Mouse (Mus musculus) lung, embryonic 14.5 days (tissue): ENCODE data around the gene Snapc5. TPM values are rescaled to one million over a fixed set of nuclear protein-coding genes. Genes with fewer than 3 reads are reported as not detected.

Experiments
- ATAC-seq: fragments of 200-750 bp; cut with Nextera tagmentation; 2 replicates; pipeline ENCODE4 v1.8.0; 2017; ENCODE audit warnings: mild to moderate bottlenecking, moderate TSS enrichment, moderate library complexity; ENCODE audit not compliant: insufficient read depth
- DNase-seq: peaks from one replicate; pipeline ENCODE4 v3.0.0-alpha.2; 2015
- H3K27ac ChIP-seq: fragments of 300-500 bp; sonication (generic); 2 replicates; pipeline ENCODE4 v1.5.1; 2014; ENCODE audit warnings: low read depth, mild to moderate bottlenecking, moderate library complexity
- H3K27me3 ChIP-seq: fragments of 300-500 bp; sonication (generic); 2 replicates; pipeline ENCODE4 v1.6.1; 2014; ENCODE audit warnings: low read length, control low read depth; ENCODE audit not compliant: insufficient read depth
- H3K36me3 ChIP-seq: fragments of 300-500 bp; sonication (generic); 2 replicates; pipeline ENCODE4 v1.6.1; 2014; ENCODE audit warnings: control low read depth; ENCODE audit not compliant: insufficient read depth
- H3K4me1 ChIP-seq: fragments of 300-500 bp; sonication (generic); 2 replicates; pipeline ENCODE4 v1.6.1; 2014; ENCODE audit warnings: antibody characterized with exemption, control low read depth; ENCODE audit not compliant: insufficient read depth
- H3K4me2 ChIP-seq: fragments of 300-500 bp; sonication (generic); 2 replicates; pipeline ENCODE4 v1.6.1; 2014; ENCODE audit warnings: mild to moderate bottlenecking
- H3K4me3 ChIP-seq: fragments of 300-500 bp; sonication (generic); 2 replicates; pipeline ENCODE4 v1.5.1; 2014; ENCODE audit warnings: low read depth, low read length
- H3K9ac ChIP-seq: fragments of 300-500 bp; sonication (generic); 2 replicates; pipeline ENCODE4 v1.6.1; 2014
- H3K9me3 ChIP-seq: fragments of 300-500 bp; sonication (generic); 2 replicates; pipeline ENCODE4 v1.6.1; 2016; ENCODE audit warnings: low read depth, low read length, control low read depth
- CTCF ChIP-seq: IDR thresholded peaks from 2 replicates; pipeline ENCODE4 v1.5.1; 2016; ENCODE audit warnings: antibody characterized with exemption, low read depth
- WGBS: fragments of 180-500 bp; shearing (Covaris S2); extraction: QIAGEN DNeasy Blood & Tissue Kit; methylation state at CpG from one replicate; pipeline ENCODE4 v1.1.7; 2014; 5-methylcytosine and 5-hydroxymethylcytosine counted together
- polyA plus RNA-seq: library from polyadenylated mRNA; unstranded; fragments of >200 nt; fragmentation: Nextera tagmentation; extraction: Ambion mirVana; gene quantifications from 2 replicates; pipeline ENCODE4 v1.2.1, GENCODE M21; 2014

Snapc5 gene
- polyA plus RNA-seq, 1 experiment from 2014 or later = 24.7 TPM

DNA sequence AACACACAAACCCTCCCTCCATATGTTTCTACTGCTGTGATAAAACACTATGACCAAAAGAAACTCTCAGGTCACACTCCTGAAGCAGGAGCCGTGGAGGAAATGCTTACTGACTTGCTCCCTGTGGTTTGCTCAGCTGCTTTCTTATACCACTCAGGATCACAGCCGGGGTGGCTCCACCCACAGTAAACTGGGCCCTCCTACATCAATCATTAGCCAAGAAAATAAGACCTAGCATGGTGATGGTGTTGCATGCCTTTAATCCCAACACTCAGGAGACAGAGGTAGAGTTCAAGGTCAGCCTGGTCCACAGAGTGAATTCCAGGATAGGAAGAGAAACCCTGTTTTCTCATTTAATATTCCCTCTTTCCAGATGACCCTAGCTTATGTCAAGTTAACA is 20.8 kb downstream of the Snapc5 start:
- no peak overlapping the region for H3K27ac ChIP-seq
- no peak for DNase-seq
- H3K4me1 ChIP-seq = no peaks in the 10 kb centered on the region
- H3K4me2 ChIP-seq = no peak overlapping the region
- WGBS = 59% methylated on average over 2 of the region's 2 CpGs
- TF ChIP-seq CTCF = no peak
- no peak for ATAC-seq
- H3K4me3 ChIP-seq = no peak overlapping the region
- H3K9me3 ChIP-seq = no peaks in the 10 kb centered on the region
- H3K9ac ChIP-seq = no peak overlapping the region
- peaks cover 19% of the 10 kb centered on the region; the same call in 1 of the 2 replicates for H3K36me3 ChIP-seq
- no peaks in the 10 kb centered on the region for H3K27me3 ChIP-seq

DNA sequence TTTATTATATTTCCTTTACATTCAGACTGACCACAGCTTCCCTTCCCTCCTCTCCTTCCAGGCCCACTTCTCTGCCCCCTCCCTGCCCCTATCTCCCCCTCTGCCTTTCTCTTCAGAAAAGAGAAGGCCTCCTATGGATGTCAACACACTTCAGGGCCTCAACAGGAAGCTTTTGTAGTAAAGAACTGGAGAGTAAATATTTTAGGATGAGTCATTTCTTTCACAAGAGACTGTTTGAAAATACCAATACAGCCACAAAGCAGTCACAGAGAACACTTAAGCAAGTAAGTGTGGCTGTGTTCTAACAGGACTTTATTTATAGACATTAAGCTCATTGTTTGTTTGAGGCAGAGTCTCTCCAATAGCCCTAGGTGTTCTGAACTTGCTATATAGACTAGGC is 23.3 kb downstream of the Snapc5 start:
- H3K4me3 ChIP-seq = no peak overlapping the region
- H3K27me3 ChIP-seq = no peaks in the 10 kb centered on the region
- DNase-seq (no peak), ATAC-seq (no peak)
- TF ChIP-seq CTCF = no peak
- peaks cover 33% of the 10 kb centered on the region; the same call in 1 of the 2 replicates for H3K36me3 ChIP-seq
- H3K4me1 ChIP-seq = no peaks in the 10 kb centered on the region
- H3K4me2 ChIP-seq = no peak overlapping the region
- H3K9me3 ChIP-seq = no peaks in the 10 kb centered on the region
- no peak overlapping the region for H3K9ac ChIP-seq
- no peak overlapping the region for H3K27ac ChIP-seq

DNA sequence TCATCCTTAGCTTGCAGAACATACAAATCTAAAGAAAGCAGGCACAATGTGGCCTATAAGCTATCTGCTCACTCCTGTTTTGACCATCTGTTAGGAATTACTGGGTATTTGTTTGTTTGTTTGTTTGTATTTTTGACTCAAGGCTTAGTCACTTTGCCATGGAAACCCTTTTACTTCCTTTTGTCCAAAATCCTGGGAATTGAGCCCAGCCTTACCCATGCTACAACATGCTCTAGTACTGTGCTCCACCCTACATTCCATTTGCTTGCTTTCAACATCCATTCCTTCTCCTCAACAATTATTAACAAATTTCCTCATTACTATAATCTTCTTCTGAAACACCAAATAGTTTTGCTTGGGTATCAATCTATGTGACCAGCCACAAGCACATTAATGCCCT is 23.8 kb downstream of the Snapc5 start:
- DNase-seq (no peak), ATAC-seq (no peak)
- TF ChIP-seq CTCF = no peak
- Histone ChIP-seq H3K4me2 (no peak overlapping the region), H3K4me1 (no peaks in the 10 kb centered on the region), H3K27ac (no peak overlapping the region), H3K27me3 (no peaks in the 10 kb centered on the region), H3K9ac (no peak overlapping the region), H3K4me3 (no peak overlapping the region), H3K9me3 (no peaks in the 10 kb centered on the region), H3K36me3 (peaks cover 34% of the 10 kb centered on the region; the same call in 1 of the 2 replicates)

DNA sequence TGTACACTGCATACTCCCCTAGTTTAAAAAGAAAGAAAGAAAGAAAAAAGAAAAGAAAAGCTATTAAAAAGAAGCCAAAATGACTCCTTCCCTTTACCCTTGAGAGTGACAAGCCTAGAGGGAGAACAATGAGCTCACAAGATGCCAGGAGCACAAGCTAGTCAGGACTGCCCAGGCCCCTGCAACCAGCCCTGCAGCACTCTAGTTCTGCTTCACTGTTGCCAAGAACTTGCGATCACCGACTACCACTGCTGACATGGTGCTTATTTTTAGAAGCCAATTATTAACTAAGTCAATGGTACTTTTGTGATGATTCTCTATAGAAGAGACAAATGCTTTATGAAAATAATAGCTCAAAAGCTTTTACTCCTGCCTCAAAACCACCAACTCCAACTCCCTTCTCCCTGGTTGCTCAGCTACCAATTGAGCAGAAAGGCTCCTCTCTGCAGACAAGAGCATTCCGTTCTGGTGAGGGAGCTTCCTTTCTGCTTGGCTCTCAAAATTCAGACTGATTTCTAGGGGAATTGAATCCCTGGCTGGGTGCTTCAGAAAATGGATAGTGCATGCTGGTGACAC is 28.5 kb downstream of the Snapc5 start:
- H3K36me3 ChIP-seq = peaks cover 56% of the 10 kb centered on the region

DNA sequence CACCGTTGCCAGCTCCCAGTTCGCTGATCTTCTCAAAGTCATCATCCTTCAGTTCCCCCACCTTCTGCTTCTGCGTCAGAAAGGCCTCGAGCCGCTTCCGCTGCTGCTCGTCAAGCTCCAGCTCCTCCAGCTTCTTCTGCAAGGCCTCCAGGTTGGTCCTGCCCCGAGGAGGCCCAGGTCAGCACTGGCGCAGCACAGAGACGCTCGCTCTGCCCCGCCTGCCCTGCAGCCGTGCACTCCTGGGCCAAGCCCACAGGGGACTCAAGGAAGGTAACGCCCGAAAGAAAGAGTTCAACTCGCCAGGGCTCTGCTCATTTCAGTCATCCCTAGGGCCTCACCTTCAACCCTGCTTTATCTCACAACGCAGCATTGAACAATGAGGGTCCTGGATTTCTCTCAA is 35.4 kb downstream of the Snapc5 start:
- Histone ChIP-seq H3K4me2 (no peak overlapping the region), H3K9me3 (no peaks in the 10 kb centered on the region), H3K27ac (no peak overlapping the region), H3K27me3 (no peaks in the 10 kb centered on the region), H3K36me3 (peaks cover 27% of the 10 kb centered on the region), H3K9ac (no peak overlapping the region), H3K4me1 (no peaks in the 10 kb centered on the region), H3K4me3 (no peak overlapping the region)
- no peak for TF ChIP-seq CTCF
- no peak for DNase-seq
- no peak for ATAC-seq
- 87% methylated on average over 17 of the region's 17 CpGs for WGBS

More for the DNA sequence above, 28.5 kb downstream of the Snapc5 start:
- TF ChIP-seq CTCF = no peak
- H3K9ac ChIP-seq = no peak overlapping the region
- no peak overlapping the region for H3K4me2 ChIP-seq
- WGBS = 77% methylated on average over 3 of the region's 3 CpGs
- H3K4me3 ChIP-seq = no peak overlapping the region
- no peaks in the 10 kb centered on the region for H3K4me1 ChIP-seq
- H3K27ac ChIP-seq = no peak overlapping the region
- H3K9me3 ChIP-seq = no peaks in the 10 kb centered on the region
- ATAC-seq (no peak), DNase-seq (no peak)
- no peaks in the 10 kb centered on the region for H3K27me3 ChIP-seq

DNA sequence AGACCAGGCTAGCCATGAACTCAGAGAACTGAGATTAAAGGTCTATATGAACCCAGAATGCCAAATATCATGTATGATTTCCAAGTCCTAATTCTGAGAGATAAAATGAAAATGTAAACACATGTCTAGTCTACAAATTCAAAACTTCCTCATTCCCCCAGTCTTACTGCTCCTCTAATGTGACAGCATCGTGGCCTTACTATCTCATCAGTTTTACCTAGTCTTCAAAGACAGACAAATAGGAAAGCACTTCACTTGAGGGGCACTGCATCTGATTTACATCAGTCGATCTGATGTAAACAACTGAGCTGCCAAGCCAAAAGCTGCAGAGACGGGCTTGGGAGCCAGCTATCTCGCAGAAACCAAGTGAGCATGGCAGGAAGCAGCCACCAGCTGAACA is 37.0 kb downstream of the Snapc5 start:
- peaks cover 15% of the 10 kb centered on the region for H3K36me3 ChIP-seq
- DNase-seq = peak; percentile 11
- no peak for ATAC-seq
- no peaks in the 10 kb centered on the region for H3K9me3 ChIP-seq
- TF ChIP-seq CTCF = no peak
- H3K4me1 ChIP-seq = no peaks in the 10 kb centered on the region
- no peaks in the 10 kb centered on the region for H3K27me3 ChIP-seq
- H3K27ac ChIP-seq = no peak overlapping the region
- H3K4me3 ChIP-seq = no peak overlapping the region
- no peak overlapping the region for H3K9ac ChIP-seq
- H3K4me2 ChIP-seq = no peak overlapping the region
- 40% methylated on average over 4 of the region's 4 CpGs for WGBS

DNA sequence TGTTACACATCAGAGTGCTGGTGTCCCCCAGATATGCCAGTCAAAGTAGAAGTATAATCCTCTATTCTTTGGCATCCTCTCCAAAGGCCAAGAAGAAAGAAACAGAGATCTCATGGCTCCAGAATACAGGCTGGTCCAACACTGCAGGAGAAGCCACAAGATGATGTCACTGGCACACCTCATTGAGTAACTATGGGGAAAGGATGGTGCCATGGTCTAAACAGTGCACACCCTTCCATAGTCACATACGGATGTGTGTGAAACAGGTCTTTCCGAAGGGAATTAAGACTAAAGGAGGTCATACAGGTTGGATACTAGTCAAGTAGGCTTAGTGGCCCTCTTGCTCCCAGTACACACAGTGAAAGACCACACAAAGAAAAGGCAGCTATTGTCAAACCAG is 37.6 kb downstream of the Snapc5 start:
- no peaks in the 10 kb centered on the region for H3K4me1 ChIP-seq
- no peak for DNase-seq
- no peak overlapping the region for H3K4me3 ChIP-seq
- no peaks in the 10 kb centered on the region for H3K27me3 ChIP-seq
- peaks cover 12% of the 10 kb centered on the region for H3K36me3 ChIP-seq
- no peak for ATAC-seq
- no peak overlapping the region for H3K4me2 ChIP-seq
- H3K27ac ChIP-seq = no peak overlapping the region
- H3K9me3 ChIP-seq = no peaks in the 10 kb centered on the region
- 86% methylated on average over 2 of the region's 2 CpGs for WGBS
- no peak overlapping the region for H3K9ac ChIP-seq
- no peak for TF ChIP-seq CTCF

DNA sequence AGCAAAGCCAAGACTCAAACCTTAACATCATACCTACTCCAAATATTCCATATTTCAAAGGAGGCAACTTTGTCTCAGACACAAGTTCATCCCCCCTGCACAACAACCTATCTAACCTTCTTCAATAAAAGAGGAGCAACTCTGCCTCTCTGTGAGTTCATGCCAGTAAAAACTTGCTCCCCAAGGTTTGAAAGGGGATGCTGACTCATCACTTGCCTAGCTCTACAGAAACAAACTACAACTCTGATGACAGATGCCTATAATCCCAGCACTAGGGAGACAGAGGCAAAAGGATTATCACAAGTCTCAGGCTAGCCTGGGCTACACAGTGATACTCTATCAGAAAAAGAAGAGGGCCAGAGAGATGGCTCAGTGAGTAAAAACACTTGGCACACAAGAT is 38.8 kb downstream of the Snapc5 start:
- DNase-seq (no peak), ATAC-seq (no peak)
- Histone ChIP-seq H3K4me1 (no peaks in the 10 kb centered on the region), H3K9me3 (no peaks in the 10 kb centered on the region), H3K27ac (no peak overlapping the region), H3K4me3 (no peak overlapping the region), H3K4me2 (no peak overlapping the region), H3K9ac (no peak overlapping the region), H3K36me3 (peaks cover 4% of the 10 kb centered on the region; the same call in 1 of the 2 replicates), H3K27me3 (no peaks in the 10 kb centered on the region)
- TF ChIP-seq CTCF = no peak
